Mouse (Mus musculus) layer of hippocampus, postnatal 25 days (tissue): ENCODE data around the gene Dapp1. TPM values are rescaled to one million over a fixed set of nuclear protein-coding genes. Genes with fewer than 3 reads are reported as not detected.
"Not testable (repeated sequence)": the region's sequence is repeated elsewhere in the genome, so short reads cannot be mapped to it uniquely, and the experiment has no call there.

Source experiments
- DNase-seq, 2 experiments: peaks; one replicate each; pipeline ENCODE4 v3.0.0; 2022; ENCODE audit warnings: mixed read lengths in 2 of 2, low spot score in 1 of 2; ENCODE audit errors: extremely low spot score in 1 of 2
- total RNA-seq, 2 experiments: library from RNA; stranded (reverse); gene quantifications; 2 replicates each; pipeline ENCODE4 v1.2.3; 2021

Dapp1 gene
- total RNA-seq, 2 experiments from 2014 or later = 4.3 to 6.7 TPM

GRCm38 (mm10) chr3:137957864-137958263 lies 23.5 kb downstream of the Dapp1 start:
- no peak for DNase-seq

DNA sequence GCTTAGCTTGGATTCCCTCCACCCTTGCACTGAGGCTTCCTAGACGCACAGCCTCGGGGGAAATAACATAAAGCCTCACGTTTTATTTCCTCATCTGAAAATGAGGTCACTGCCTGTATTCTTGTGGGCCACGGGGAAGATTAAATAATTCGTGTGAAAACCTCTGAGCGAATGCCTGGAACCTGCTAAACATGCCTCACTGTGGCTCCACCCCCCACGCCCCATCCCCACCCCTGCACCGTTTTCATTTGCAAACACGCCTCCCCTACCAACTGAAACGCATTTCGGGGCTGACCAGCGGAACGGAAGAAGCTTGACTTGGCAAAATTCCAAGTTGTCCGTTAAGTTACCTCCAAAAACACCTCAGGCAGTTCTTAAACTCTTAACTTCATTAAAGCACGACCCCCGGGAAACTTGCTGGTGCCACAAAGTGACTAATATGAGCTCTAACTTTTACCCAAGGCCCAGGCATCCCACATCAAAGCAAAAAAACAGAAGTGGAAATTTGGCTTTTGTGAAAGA lies 25.7 kb downstream of the Dapp1 start:
- DNase-seq = no peak

DNA sequence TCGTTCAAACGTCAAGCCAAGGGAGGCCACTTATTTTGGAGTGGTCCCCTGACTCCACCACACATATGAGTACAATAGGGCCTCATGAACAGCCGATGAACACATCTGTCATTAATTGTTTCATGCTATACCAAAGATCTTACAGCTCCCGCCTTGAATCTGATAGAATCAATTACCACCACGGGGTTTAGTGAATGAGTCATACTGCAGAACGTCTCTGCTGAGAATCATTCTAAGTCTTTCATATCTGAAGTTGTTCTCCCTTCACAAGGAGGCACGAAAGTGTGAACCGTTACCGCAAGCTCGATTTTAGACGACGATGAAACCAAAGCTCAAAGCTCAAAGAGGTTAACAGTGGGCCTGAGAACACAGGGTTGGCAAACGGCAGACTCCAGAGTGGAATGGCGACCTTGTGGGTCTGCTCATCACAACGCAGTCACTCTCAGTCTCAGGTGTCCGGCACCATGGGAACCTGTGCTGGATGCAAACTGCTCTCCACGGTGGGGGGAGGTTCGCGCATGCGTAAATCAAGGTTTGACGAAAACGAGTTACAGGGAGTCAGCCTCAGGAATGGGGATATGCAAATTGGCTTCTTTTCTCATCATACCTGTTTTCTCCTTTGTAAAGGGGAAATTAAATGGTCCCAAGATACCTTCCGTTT lies 27.0 kb downstream of the Dapp1 start:
- DNase-seq = no peak

- DNase-seq = peak in 1 of 2 experiments; percentile 40
These were observed 28.1 kb downstream of the Dapp1 start for GRCm38 (mm10) chr3:137952914-137953880.

DNA sequence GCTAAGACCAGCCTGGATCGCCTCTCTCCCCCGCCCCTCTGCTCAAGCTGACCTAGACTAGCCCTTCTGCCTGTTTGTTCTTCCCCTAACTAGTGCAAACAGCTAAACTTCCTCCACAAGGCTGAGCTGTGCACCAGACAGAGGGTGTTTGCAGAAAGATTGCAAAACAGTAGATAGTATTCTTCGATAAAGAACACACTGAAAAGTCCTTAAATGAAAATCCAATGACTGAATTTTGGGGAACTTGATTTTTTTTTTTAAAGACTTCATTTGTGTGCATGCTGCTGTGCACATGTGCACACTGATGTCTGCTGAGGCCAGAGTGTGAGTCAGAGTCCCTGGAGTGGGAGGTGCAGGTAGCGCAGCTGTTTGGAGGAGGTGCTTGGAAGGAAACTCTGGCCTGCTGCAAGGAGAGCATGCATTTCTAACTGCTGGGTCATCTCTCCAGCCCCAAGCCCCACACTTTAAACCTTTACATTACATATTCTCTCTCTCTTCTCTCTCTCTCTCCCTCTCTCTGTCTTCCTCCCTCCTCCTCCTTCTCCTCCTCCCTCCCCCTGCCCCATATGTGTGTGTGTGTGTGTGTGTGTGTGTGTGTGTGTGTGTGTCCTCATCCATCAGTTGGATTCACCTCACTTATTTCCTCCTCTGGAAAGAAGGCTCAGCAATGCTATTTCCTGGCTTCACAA lies 29.0 kb downstream of the Dapp1 start:
- DNase-seq = no peak

- no peak for DNase-seq
These were observed 29.5 kb downstream of the Dapp1 start for GRCm38 (mm10) chr3:137951819-137952218.

- DNase-seq = not testable (repeated sequence)
These were observed 30.0 kb downstream of the Dapp1 start for GRCm38 (mm10) chr3:137951302-137951701.

DNA sequence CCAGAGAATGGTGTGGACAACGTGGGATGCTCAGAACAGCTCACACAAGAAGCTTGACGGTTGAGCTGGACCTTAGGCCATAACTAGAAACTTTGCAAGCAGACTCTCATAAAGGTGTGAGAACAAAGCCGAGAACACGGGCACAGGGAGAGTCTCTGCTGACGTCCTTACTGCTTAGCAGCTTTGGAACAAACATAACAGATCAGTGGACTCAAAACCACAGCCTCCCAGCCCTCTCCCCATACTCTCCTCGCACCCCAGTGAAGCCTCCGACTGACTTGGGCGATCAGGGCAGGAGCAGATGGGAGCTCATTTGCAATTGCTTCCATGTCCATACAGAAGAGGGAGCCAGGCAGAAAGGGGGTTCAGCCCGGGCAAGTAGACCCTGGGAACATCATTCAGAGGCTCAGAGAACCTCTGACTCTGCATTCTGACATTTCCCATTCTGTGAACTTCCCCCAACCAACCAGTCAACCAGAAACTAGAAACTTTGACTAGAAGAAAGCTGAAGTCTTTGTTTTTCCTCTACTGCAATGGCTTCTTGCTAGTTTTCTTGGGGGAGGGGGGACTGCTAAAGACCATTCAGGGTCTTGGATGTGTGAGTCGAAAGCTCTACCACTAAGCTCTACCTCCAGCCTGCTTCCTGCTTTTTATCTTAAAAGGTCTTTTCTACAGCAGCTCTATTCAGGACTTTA lies 31.0 kb downstream of the Dapp1 start:
- no peak for DNase-seq

- no peak for DNase-seq
These were observed 33.8 kb downstream of the Dapp1 start for GRCm38 (mm10) chr3:137947525-137947924.

- no peak for DNase-seq
These were observed 34.5 kb downstream of the Dapp1 start for GRCm38 (mm10) chr3:137946827-137947226.

- DNase-seq = no peak
These were observed 37.6 kb downstream of the Dapp1 start for GRCm38 (mm10) chr3:137943737-137944154.

- no peak for DNase-seq
These were observed 39.2 kb downstream of the Dapp1 start for GRCm38 (mm10) chr3:137942098-137942622.

DNA sequence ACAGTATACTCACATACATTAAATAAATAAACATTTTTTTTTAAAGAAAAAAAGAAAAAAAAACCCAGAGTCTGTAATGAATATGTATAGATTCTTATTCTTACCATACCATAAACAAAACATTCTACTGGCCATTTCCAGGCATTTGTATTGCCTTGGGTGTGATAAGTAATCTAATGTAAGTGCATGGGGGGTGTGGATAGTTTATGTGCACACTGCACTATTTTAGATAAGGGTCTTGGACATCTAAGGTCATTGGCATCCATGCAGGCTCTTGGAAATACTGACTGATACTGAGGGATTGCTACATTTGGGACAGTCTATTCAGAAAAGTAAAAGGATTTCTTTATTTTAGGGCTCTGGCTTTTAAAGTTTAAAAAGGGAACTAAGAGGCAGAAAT lies 39.8 kb downstream of the Dapp1 start:
- DNase-seq = no peak

GRCm38 (mm10) chr3:137940757-137941156 lies 40.6 kb downstream of the Dapp1 start:
- no peak for DNase-seq

GRCm38 (mm10) chr3:137938608-137939007 lies 42.7 kb downstream of the Dapp1 start:
- peak in 1 of 2 experiments; percentile 37 for DNase-seq

- no peak for DNase-seq
These were observed 44.8 kb downstream of the Dapp1 start for GRCm38 (mm10) chr3:137936541-137936940.

- no peak for DNase-seq
These were observed 45.5 kb downstream of the Dapp1 start for GRCm38 (mm10) chr3:137935570-137936525.

DNA sequence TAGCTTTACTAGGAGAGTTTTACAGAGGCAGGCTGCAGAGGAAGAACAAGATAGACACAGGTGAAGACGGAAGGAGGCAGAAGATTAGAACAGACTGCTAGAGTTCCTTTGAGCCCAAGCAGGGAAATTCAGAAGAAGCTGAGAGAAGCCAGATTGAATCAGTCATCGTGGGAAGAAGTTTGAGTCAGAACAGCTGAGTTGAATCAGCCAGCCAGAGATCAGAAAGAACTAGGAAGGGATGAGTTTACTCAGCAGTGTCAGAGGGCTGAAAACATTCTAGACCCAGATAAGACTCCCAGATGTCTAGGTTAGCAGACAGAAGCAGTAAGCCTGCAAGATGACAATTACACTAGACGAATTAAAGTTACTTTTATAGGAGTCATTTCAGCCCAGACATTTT lies 47.4 kb downstream of the Dapp1 start:
- no peak for DNase-seq

GRCm38 (mm10) chr3:137932748-137933147 lies 48.6 kb downstream of the Dapp1 start:
- no peak for DNase-seq
